Mouse (Mus musculus) forebrain, embryonic 16.5 days (tissue): ENCODE results near the gene Tenm2. TPM values are rescaled to one million over a fixed set of nuclear protein-coding genes. Genes with fewer than 3 reads are reported as not detected.

Source experiments
- ATAC-seq: fragments of 200-750 bp; cut with Nextera tagmentation; 2 replicates; pipeline ENCODE4 v1.8.0; 2017; ENCODE audit warnings: mild to moderate bottlenecking, moderate library complexity
- H3K27ac ChIP-seq: fragments of 300-500 bp; sonication (generic); 2 replicates; pipeline ENCODE4 v1.5.1; 2014; ENCODE audit warnings: low read length, control low read depth
- H3K27me3 ChIP-seq: fragments of 300-500 bp; sonication (generic); replicated peaks from 2 replicates; pipeline ENCODE4 v1.6.1; 2014; ENCODE audit warnings: low read length; ENCODE audit not compliant: control insufficient read depth, insufficient read depth
- H3K36me3 ChIP-seq: fragments of 300-500 bp; sonication (generic); 2 replicates; pipeline ENCODE4 v1.6.1; 2014; ENCODE audit not compliant: control insufficient read depth, insufficient read depth
- H3K4me1 ChIP-seq: fragments of 300-500 bp; sonication (generic); replicated peaks from 2 replicates; pipeline ENCODE4 v1.6.1; 2014; ENCODE audit warnings: low read length; ENCODE audit not compliant: control insufficient read depth, insufficient read depth
- H3K4me2 ChIP-seq: fragments of 300-500 bp; sonication (generic); 2 replicates; pipeline ENCODE4 v1.6.1; 2014; ENCODE audit warnings: mild to moderate bottlenecking, low read length, control low read depth
- H3K4me3 ChIP-seq: fragments of 300-500 bp; sonication (generic); replicated peaks from 2 replicates; pipeline ENCODE4 v1.5.1; 2014; ENCODE audit warnings: mild to moderate bottlenecking, low read length, control low read depth
- H3K9ac ChIP-seq: fragments of 300-500 bp; sonication (generic); replicated peaks from 2 replicates; pipeline ENCODE4 v1.6.1; 2014; ENCODE audit warnings: low read depth, low read length, control low read depth
- H3K9me3 ChIP-seq: fragments of 300-500 bp; sonication (generic); 2 replicates; pipeline ENCODE4 v1.6.1; 2016; ENCODE audit warnings: low read length; ENCODE audit not compliant: control insufficient read depth
- WGBS: fragments of 180-500 bp; shearing (Covaris S2); extraction: QIAGEN DNeasy Blood & Tissue Kit; methylation state at CpG from one replicate; pipeline ENCODE4 v1.1.7; 2014; 5-methylcytosine and 5-hydroxymethylcytosine counted together
- polyA plus RNA-seq: library from polyadenylated mRNA; unstranded; fragments of >200 nt; fragmentation: Nextera tagmentation; extraction: Ambion mirVana; gene quantifications from 2 replicates; pipeline ENCODE4 v1.2.1, GENCODE M21; 2015

The Tenm2 gene
- polyA plus RNA-seq, 1 experiment from 2014 or later, result 58.7 TPM

GRCm38 (mm10) chr11:36698268-36698667 lies 537.5 kb downstream of the Tenm2 start:
- Histone ChIP-seq H3K9ac (no peak overlapping the region), H3K36me3 (no peaks in the 10 kb centered on the region), H3K9me3 (no peaks in the 10 kb centered on the region), H3K4me3 (no peak overlapping the region), H3K4me2 (no peak overlapping the region), H3K27ac (no peak overlapping the region), H3K4me1 (peaks cover 31% of the 10 kb centered on the region), H3K27me3 (no peaks in the 10 kb centered on the region)
- ATAC-seq, result no peak
- 56% methylated on average over 7 of the region's 7 CpGs for WGBS

DNA sequence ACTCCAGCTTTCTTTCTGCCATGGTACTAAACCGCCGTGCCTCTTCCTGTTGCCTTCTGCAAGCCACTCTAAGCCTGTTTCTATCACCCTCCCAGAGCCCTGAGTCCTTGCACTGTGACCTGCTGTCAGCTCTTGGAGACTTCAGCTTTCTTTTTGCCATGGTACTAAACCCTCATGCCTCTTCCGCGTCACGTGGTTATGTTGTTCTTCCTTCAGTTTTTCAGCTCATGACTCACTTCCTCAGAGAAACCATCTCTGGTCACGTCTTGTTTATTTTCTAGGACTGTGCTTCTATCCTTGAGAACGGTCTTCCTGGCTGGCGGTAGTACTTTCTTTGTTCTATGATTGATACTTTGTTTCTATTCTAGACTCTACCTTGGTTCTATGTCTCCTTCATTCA lies 537.9 kb downstream of the Tenm2 start:
- WGBS, result 58% methylated on average over 8 of the region's 8 CpGs
- no peaks in the 10 kb centered on the region for H3K27me3 ChIP-seq
- peaks cover 31% of the 10 kb centered on the region for H3K4me1 ChIP-seq
- H3K9me3 ChIP-seq, result no peaks in the 10 kb centered on the region
- no peaks in the 10 kb centered on the region for H3K36me3 ChIP-seq
- no peak overlapping the region for H3K27ac ChIP-seq
- no peak; the same call in 1 of the 2 replicates for ATAC-seq
- no peak overlapping the region for H3K9ac ChIP-seq
- H3K4me3 ChIP-seq, result no peak overlapping the region
- H3K4me2 ChIP-seq, result no peak overlapping the region

GRCm38 (mm10) chr11:36697021-36697639 lies 538.6 kb downstream of the Tenm2 start:
- WGBS, result 6% methylated on average over 10 of the region's 10 CpGs
- H3K36me3 ChIP-seq, result no peaks in the 10 kb centered on the region
- H3K4me2 ChIP-seq, result peak overlapping the region; percentile 40
- H3K4me3 ChIP-seq, result no peak overlapping the region
- peak overlapping the region; percentile 54 for H3K27ac ChIP-seq
- ATAC-seq, result peak; percentile 89
- H3K9ac ChIP-seq, result no peak overlapping the region
- H3K4me1 ChIP-seq, result peaks cover 31% of the 10 kb centered on the region
- H3K27me3 ChIP-seq, result no peaks in the 10 kb centered on the region
- H3K9me3 ChIP-seq, result no peaks in the 10 kb centered on the region

DNA sequence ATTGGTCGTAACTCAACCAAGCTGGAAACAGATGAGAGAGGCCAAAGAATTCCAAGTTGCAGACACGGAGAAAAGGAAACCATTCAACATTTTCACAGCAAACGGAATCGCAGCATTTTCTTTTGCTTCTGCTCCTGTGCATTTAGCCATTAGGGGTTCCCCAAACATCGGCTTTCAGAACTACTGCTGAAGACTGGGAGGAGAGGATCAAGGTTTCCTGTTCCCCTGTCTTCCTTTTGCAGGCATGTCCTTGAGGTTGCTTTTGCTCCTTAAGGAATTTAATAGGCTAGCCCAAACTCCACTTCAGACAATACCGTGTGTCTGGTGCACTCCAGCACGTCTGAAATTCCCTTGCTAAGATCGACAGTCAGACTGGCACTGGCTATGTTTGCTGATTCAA lies 541.0 kb downstream of the Tenm2 start:
- Histone ChIP-seq H3K9me3 (no peaks in the 10 kb centered on the region), H3K9ac (no peak overlapping the region), H3K4me2 (peak overlapping the region; percentile 7; the same call in 1 of the 2 replicates), H3K4me1 (peaks cover 27% of the 10 kb centered on the region), H3K4me3 (no peak overlapping the region), H3K36me3 (no peaks in the 10 kb centered on the region), H3K27me3 (no peaks in the 10 kb centered on the region), H3K27ac (no peak overlapping the region)
- ATAC-seq, result no peak
- WGBS, result 34% methylated on average over 8 of the region's 8 CpGs

- 54% methylated on average over 3 of the region's 3 CpGs for WGBS
Measured at GRCm38 (mm10) chr11:36692637-36693036, 543.1 kb downstream of the Tenm2 start.

DNA sequence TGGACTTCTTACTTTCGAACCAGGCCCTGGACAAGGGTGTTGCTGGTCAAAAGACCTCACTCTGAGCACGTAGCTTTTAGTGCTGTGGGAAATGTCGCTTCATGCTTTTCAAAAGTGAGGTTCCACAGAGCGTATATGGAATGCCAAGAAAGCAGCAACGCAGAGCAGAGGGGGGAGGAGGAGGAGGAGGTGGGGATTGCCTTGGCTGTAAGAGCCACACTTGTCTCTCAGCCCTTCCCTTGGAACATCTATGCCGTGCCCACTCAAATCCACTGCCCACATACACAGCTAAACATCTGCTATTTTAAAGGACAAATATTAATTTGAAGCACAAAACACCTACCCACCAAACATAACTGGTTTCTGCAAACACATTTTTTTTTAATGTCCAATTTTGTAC lies 544.9 kb downstream of the Tenm2 start:
- Histone ChIP-seq H3K27me3 (no peaks in the 10 kb centered on the region), H3K9ac (no peak overlapping the region), H3K9me3 (no peaks in the 10 kb centered on the region), H3K4me3 (no peak overlapping the region), H3K4me1 (peaks cover 10% of the 10 kb centered on the region), H3K4me2 (no peak overlapping the region), H3K36me3 (no peaks in the 10 kb centered on the region), H3K27ac (no peak overlapping the region)
- WGBS, result 66% methylated on average over 6 of the region's 6 CpGs
- ATAC-seq, result no peak

More at GRCm38 (mm10) chr11:36692637-36693036, 543.1 kb downstream of the Tenm2 start:
- Histone ChIP-seq H3K9ac (no peak overlapping the region), H3K4me3 (no peak overlapping the region), H3K27me3 (no peaks in the 10 kb centered on the region), H3K4me1 (peaks cover 23% of the 10 kb centered on the region), H3K4me2 (no peak overlapping the region), H3K27ac (no peak overlapping the region), H3K9me3 (no peaks in the 10 kb centered on the region), H3K36me3 (no peaks in the 10 kb centered on the region)
- no peak for ATAC-seq

DNA sequence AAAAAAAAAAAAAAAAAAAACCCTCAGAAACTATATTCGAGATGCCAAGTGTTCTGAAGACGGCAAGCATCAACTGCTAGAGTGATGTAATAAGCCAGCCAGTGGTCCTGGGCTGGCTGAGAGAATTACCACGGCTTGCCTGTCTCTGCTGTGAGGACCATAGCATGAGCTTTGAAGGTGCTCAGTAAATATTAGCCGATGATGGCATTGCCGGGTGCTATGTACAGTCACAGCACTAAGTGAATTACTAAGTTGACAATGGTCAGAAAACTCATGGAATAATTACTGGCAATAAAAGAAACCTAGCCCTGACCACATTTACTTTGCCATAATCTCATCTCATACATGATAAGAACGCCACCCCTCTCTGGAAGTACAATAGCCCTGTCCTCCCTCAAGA lies 549.5 kb downstream of the Tenm2 start:
- Histone ChIP-seq H3K4me2 (no peak overlapping the region), H3K9ac (no peak overlapping the region), H3K27ac (no peak overlapping the region), H3K4me3 (no peak overlapping the region), H3K27me3 (no peaks in the 10 kb centered on the region), H3K36me3 (no peaks in the 10 kb centered on the region), H3K4me1 (no peaks in the 10 kb centered on the region), H3K9me3 (no peaks in the 10 kb centered on the region)
- WGBS, result 54% methylated on average over 6 of the region's 6 CpGs
- no peak for ATAC-seq

GRCm38 (mm10) chr11:36679361-36679760 lies 556.4 kb downstream of the Tenm2 start:
- no peak for ATAC-seq
- Histone ChIP-seq H3K36me3 (no peaks in the 10 kb centered on the region), H3K4me1 (peaks cover 17% of the 10 kb centered on the region), H3K9ac (no peak overlapping the region), H3K4me2 (no peak overlapping the region; the same call in 1 of the 2 replicates), H3K9me3 (no peaks in the 10 kb centered on the region), H3K27ac (peak overlapping the region; percentile 99), H3K4me3 (no peak overlapping the region), H3K27me3 (no peaks in the 10 kb centered on the region)
- 30% methylated on average over 2 of the region's 2 CpGs for WGBS

GRCm38 (mm10) chr11:36678542-36678941 lies 557.2 kb downstream of the Tenm2 start:
- 9% methylated on average over 2 of the region's 2 CpGs for WGBS
- H3K27ac ChIP-seq, result peak overlapping the region; percentile 99
- no peaks in the 10 kb centered on the region for H3K36me3 ChIP-seq
- peak overlapping the region; percentile 62; the same call in 1 of the 2 replicates for H3K4me3 ChIP-seq
- H3K9ac ChIP-seq, result peak overlapping the region; percentile 71
- H3K9me3 ChIP-seq, result no peaks in the 10 kb centered on the region
- ATAC-seq, result no peak
- H3K27me3 ChIP-seq, result no peaks in the 10 kb centered on the region
- peak overlapping the region; percentile 66 for H3K4me2 ChIP-seq
- H3K4me1 ChIP-seq, result peaks cover 21% of the 10 kb centered on the region

GRCm38 (mm10) chr11:36678057-36678396 lies 557.7 kb downstream of the Tenm2 start:
- Histone ChIP-seq H3K9ac (peak overlapping the region; percentile 71), H3K4me1 (peaks cover 21% of the 10 kb centered on the region), H3K4me3 (peak overlapping the region; percentile 62), H3K36me3 (no peaks in the 10 kb centered on the region), H3K9me3 (no peaks in the 10 kb centered on the region), H3K4me2 (peak overlapping the region; percentile 66), H3K27me3 (no peaks in the 10 kb centered on the region), H3K27ac (peak overlapping the region; percentile 99)
- peak; percentile 79 for ATAC-seq
- under 1% methylated on average over 10 of the region's 10 CpGs for WGBS
